Mouse (Mus musculus) duodenum, adult 2 months (tissue): Measurements from ENCODE around the gene Zfp729a. TPM values are rescaled to one million over a fixed set of nuclear protein-coding genes. Genes with fewer than 3 reads are reported as not detected.

Experiments used
- polyA plus RNA-seq: library from polyadenylated mRNA; depleted of rRNA; stranded (reverse); fragments of >200 nt; gene quantifications from 2 replicates; pipeline ENCODE4 v1.2.3, GENCODE M21; 2012; ENCODE audit warnings: low replicate concordance; rRNA removed

Zfp729a gene
- polyA plus RNA-seq = 0.09 and 0.11 TPM in 2 replicates

DNA sequence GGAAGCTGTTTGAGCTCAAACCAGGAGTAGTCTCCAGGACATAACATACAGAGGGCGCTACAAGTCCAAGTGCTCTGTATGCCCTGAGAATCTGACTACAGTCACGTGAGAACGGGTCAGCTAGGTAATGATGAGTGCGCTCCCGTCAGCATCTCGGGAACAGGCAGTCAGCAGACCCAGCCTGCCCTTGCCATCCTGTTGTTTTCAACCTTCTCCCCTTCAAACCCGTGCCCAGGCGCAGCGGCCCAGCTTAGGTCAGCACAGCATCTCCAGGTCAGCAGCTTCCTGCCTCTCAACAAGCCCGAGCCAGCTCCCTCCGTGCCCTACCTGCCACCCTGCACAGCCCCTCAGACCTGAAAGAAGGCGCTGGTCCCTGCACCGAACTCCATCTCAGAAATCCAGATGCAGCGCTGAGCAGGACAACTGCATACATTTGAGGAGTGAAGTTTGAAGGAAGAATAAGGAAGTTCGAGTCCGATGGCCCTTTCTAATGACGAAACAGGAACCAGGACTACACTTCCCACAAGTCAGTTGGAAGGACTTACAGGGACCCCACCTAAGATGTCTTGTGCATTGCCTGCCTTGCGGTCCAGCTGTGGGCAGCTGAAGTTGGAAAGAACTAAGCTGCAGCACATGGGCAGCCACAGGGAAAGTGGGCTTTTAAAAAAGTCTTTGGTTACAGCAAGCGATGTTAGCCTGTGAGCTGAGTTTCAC, at the start of gene Zfp729a, which contains the start of gene Gm49345:
Zfp729a (minus strand) TSS at position 498 of the 714 bp plus-strand sequence.
Gm49345 (minus strand) TSS at position 476 of the 714 bp plus-strand sequence.

GRCm38 (mm10) chr13:67686971-67687370, 49.4 kb upstream of the Zfp729a start, which contains the start of gene Zfp738:
Zfp738 (minus strand) TSS chr13:67687071.

DNA sequence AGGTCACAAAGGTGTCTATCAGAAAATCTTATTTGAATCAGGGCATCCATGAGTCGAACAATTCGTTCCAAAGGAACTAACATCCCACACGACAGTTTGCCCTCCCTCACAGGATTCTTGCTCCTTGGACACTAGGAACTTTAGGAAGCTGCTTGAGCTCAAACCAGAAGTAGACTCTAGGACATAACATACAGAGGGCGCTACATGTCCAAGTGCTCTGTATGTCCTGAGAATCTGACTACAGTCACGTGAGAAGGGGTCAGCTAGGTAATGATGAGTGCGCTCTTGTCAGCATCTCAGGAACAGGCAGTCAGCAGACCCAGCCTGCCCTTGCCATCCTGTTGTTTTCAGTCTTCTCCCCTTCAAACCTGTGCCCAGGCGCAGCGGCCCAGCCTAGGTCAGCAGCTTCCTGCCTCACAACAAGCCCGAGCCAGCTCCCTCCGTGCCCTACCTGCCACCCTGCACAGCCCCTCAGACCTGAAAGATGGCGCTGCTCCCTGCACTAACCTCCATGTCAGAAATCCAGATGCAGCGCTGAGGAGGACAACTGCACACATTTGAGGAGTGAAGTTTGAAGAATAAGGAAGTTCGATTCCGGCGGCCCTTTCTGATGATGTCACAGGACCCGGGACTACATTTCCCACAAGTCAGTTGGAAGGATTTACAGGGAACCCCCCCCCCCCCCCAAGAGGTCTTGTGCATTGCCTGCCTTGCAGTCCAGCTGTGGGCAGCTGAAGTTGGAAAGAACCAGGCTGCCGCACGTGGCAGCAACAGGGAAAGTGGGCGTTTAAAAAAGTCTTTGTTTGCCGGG, 28.3 kb downstream of the Zfp729a start, which contains the start of gene Zfp729b:
Zfp729b (minus strand) TSS at position 642 of the 811 bp plus-strand sequence.

Other genes starting within 250 kb of the Zfp729a start
- gene Zfp429, start 238.0 kb downstream of the Zfp729a start, polyA plus RNA-seq = not detected in 2 replicates
- 0.23 and 0.24 TPM in 2 replicates for gene Zfp459, start 216.4 kb downstream of the Zfp729a start, polyA plus RNA-seq
- gene Zfp874a, start 186.2 kb downstream of the Zfp729a start, polyA plus RNA-seq = 0.05 TPM in 1 of 2 replicates, not detected in the other
- gene Zfp874b, start 153.5 kb downstream of the Zfp729a start, polyA plus RNA-seq = 0.22 TPM in 1 of 2 replicates, not detected in the other
- gene Zfp58, start 137.2 kb downstream of the Zfp729a start, polyA plus RNA-seq = 0.16 TPM in 1 of 2 replicates, not detected in the other
- not detected in 2 replicates for gene Gm26965, start 111.6 kb downstream of the Zfp729a start, polyA plus RNA-seq
- gene Zfp87, start 111.6 kb downstream of the Zfp729a start, polyA plus RNA-seq = 2.9 and 6.7 TPM in 2 replicates
- gene Zfp748, start 84.0 kb downstream of the Zfp729a start, polyA plus RNA-seq = 0.06 and 0.75 TPM in 2 replicates
- gene Zfp729b, start 28.1 kb downstream of the Zfp729a start, polyA plus RNA-seq = 0.04 TPM in 1 of 2 replicates, not detected in the other
- not detected in 2 replicates for gene Gm49345, start within 50 bp of the Zfp729a start, polyA plus RNA-seq
- 1.0 and 1.1 TPM in 2 replicates for gene Zfp738, start 49.3 kb upstream of the Zfp729a start, polyA plus RNA-seq
- gene Zfp65, start 91.4 kb upstream of the Zfp729a start, polyA plus RNA-seq = 0.09 and 0.19 TPM in 2 replicates
- gene Zfp85, start 117.4 kb upstream of the Zfp729a start, polyA plus RNA-seq = not detected in 2 replicates
- gene Zfp493, start 141.9 kb upstream of the Zfp729a start, polyA plus RNA-seq = 0.07 and 0.12 TPM in 2 replicates
- not detected in 2 replicates for gene Zfp273, start 175.9 kb upstream of the Zfp729a start, polyA plus RNA-seq
- gene Gm10037, start 193.3 kb upstream of the Zfp729a start, polyA plus RNA-seq = not detected in 2 replicates
- not detected in 2 replicates for gene BC048507, start 225.5 kb upstream of the Zfp729a start, polyA plus RNA-seq